Mouse (Mus musculus) hindbrain, postnatal 0 days (tissue): ENCODE data around the gene Fer1l5. TPM values are rescaled to one million over a fixed set of nuclear protein-coding genes. Genes with fewer than 3 reads are reported as not detected.

Source experiments
- ATAC-seq: fragments of 200-750 bp; cut with Nextera tagmentation; 2 replicates; pipeline ENCODE4 v1.8.0; 2017; ENCODE audit warnings: mild to moderate bottlenecking, moderate TSS enrichment, moderate library complexity
- DNase-seq: peaks from one replicate; pipeline ENCODE4 v3.0.0-alpha.2; 2015; ENCODE audit warnings: low spot score
- H3K27ac ChIP-seq: fragments of 300-500 bp; sonication (generic); 2 replicates; pipeline ENCODE4 v1.5.1; 2014; ENCODE audit warnings: mild to moderate bottlenecking
- H3K27me3 ChIP-seq: fragments of 300-500 bp; sonication (generic); 2 replicates; pipeline ENCODE4 v1.6.1; 2014; ENCODE audit warnings: low read length, mixed read lengths; ENCODE audit not compliant: insufficient read depth
- H3K36me3 ChIP-seq: fragments of 300-500 bp; sonication (generic); 2 replicates; pipeline ENCODE4 v1.6.1; 2014; ENCODE audit warnings: low read length, mixed read lengths; ENCODE audit not compliant: insufficient read depth
- H3K4me1 ChIP-seq: fragments of 300-500 bp; sonication (generic); 2 replicates; pipeline ENCODE4 v1.6.1; 2014; ENCODE audit warnings: antibody characterized with exemption, low read length, mixed read lengths; ENCODE audit not compliant: insufficient read depth
- H3K4me2 ChIP-seq: fragments of 300-500 bp; sonication (generic); 2 replicates; pipeline ENCODE4 v1.6.1; 2014; ENCODE audit warnings: low read depth, mild to moderate bottlenecking, low read length, moderate library complexity, mixed read lengths
- H3K4me3 ChIP-seq: fragments of 300-500 bp; sonication (generic); 2 replicates; pipeline ENCODE4 v1.5.1; 2014; ENCODE audit warnings: low read length
- H3K9ac ChIP-seq: fragments of 300-500 bp; sonication (generic); replicated peaks from 2 replicates; pipeline ENCODE4 v1.6.1; 2014; ENCODE audit warnings: mild to moderate bottlenecking, low read length, moderate library complexity, mixed read lengths
- H3K9me3 ChIP-seq: fragments of 300-500 bp; sonication (generic); 2 replicates; pipeline ENCODE4 v1.6.1; 2016; ENCODE audit warnings: low read length, mixed read lengths
- CTCF ChIP-seq: IDR thresholded peaks from 2 replicates; pipeline ENCODE4 v1.5.1; 2016; ENCODE audit warnings: antibody characterized with exemption, control low read depth, low read depth
- WGBS: fragments of 180-500 bp; shearing (Covaris S2); extraction: QIAGEN DNeasy Blood & Tissue Kit; methylation state at CpG from one replicate; pipeline ENCODE4 v1.1.7; 2014; 5-methylcytosine and 5-hydroxymethylcytosine counted together
- polyA plus RNA-seq: library from polyadenylated mRNA; unstranded; fragments of >200 nt; fragmentation: Nextera tagmentation; extraction: Ambion mirVana; gene quantifications from 2 replicates; pipeline ENCODE4 v1.2.1, GENCODE M21; 2015
- total RNA-seq: library from RNA; depleted of rRNA; stranded (reverse); fragments of >200 nt; gene quantifications from 2 replicates; pipeline ENCODE4 v1.2.3, GENCODE M21; 2014

Gene Fer1l5
- total and polyA plus RNA-seq, 2 experiments from 2014 or later, result 1.2 TPM; not detected in 1

GRCm38 (mm10) chr1:36332955-36333887 lies 38.9 kb upstream of the Fer1l5 start:
- TF ChIP-seq CTCF, result no peak
- no peak for DNase-seq
- Histone ChIP-seq H3K4me1 (no peaks in the 10 kb centered on the region), H3K4me2 (no peak overlapping the region), H3K9ac (no peak overlapping the region), H3K36me3 (peaks cover 29% of the 10 kb centered on the region), H3K9me3 (no peaks in the 10 kb centered on the region), H3K27ac (no peak overlapping the region), H3K4me3 (no peak overlapping the region), H3K27me3 (no peaks in the 10 kb centered on the region)
- WGBS, result 83% methylated on average over 14 of the region's 14 CpGs
- 0 out of 2 replicates have a peak, but pooled peaks have one; percentile 5 for ATAC-seq

- 93% methylated on average over 6 of the region's 6 CpGs for WGBS
- H3K27me3 ChIP-seq, result no peaks in the 10 kb centered on the region
- H3K4me1 ChIP-seq, result no peaks in the 10 kb centered on the region
- H3K4me3 ChIP-seq, result no peak overlapping the region
- H3K9ac ChIP-seq, result no peak overlapping the region
- peaks cover 73% of the 10 kb centered on the region for H3K36me3 ChIP-seq
- H3K4me2 ChIP-seq, result no peak overlapping the region
- TF ChIP-seq CTCF, result no peak
- no peak overlapping the region for H3K27ac ChIP-seq
- H3K9me3 ChIP-seq, result no peaks in the 10 kb centered on the region
- no peak for DNase-seq
- ATAC-seq, result no peak
Observed at GRCm38 (mm10) chr1:36342547-36342946, 29.5 kb upstream of the Fer1l5 start.

GRCm38 (mm10) chr1:36352351-36352750 lies 19.7 kb upstream of the Fer1l5 start:
- no peak overlapping the region for H3K4me2 ChIP-seq
- WGBS, result 90% methylated on average over 4 of the region's 4 CpGs
- H3K27me3 ChIP-seq, result no peaks in the 10 kb centered on the region
- ATAC-seq (no peak), DNase-seq (no peak)
- H3K4me3 ChIP-seq, result no peak overlapping the region
- H3K36me3 ChIP-seq, result peaks cover 80% of the 10 kb centered on the region
- no peak overlapping the region for H3K9ac ChIP-seq
- H3K9me3 ChIP-seq, result no peaks in the 10 kb centered on the region
- no peak overlapping the region for H3K27ac ChIP-seq
- no peak for TF ChIP-seq CTCF
- H3K4me1 ChIP-seq, result no peaks in the 10 kb centered on the region

- Histone ChIP-seq H3K4me2 (no peak overlapping the region), H3K9ac (no peak overlapping the region), H3K27me3 (no peaks in the 10 kb centered on the region), H3K4me1 (no peaks in the 10 kb centered on the region), H3K4me3 (no peak overlapping the region), H3K9me3 (no peaks in the 10 kb centered on the region), H3K36me3 (peaks cover 51% of the 10 kb centered on the region; the same call in 1 of the 2 replicates), H3K27ac (no peak overlapping the region)
- no peak for ATAC-seq
- no peak for TF ChIP-seq CTCF
- 97% methylated on average over 5 of the region's 5 CpGs for WGBS
- no peak for DNase-seq
Observed at GRCm38 (mm10) chr1:36356955-36357695, 15.0 kb upstream of the Fer1l5 start.

- no peak for TF ChIP-seq CTCF
- WGBS, result 37% methylated on average over 12 of the region's 12 CpGs
- Histone ChIP-seq H3K27me3 (no peaks in the 10 kb centered on the region), H3K9me3 (no peaks in the 10 kb centered on the region), H3K4me1 (peaks cover 6% of the 10 kb centered on the region; the same call in 1 of the 2 replicates), H3K4me2 (peak overlapping the region; percentile 85), H3K9ac (peak overlapping the region; percentile 95; the same call in 1 of the 2 replicates), H3K36me3 (peaks cover 5% of the 10 kb centered on the region; the same call in 1 of the 2 replicates), H3K4me3 (peak overlapping the region; percentile 95), H3K27ac (no peak overlapping the region)
- 0 out of 2 replicates have a peak, but pooled peaks have one; percentile 25 for ATAC-seq
- DNase-seq, result no peak
Observed at GRCm38 (mm10) chr1:36367698-36368097, 4.4 kb upstream of the Fer1l5 start.

GRCm38 (mm10) chr1:36368112-36368968 lies 3.8 kb upstream of the Fer1l5 start:
- peak overlapping the region; percentile 95 for H3K4me3 ChIP-seq
- H3K4me1 ChIP-seq, result peaks cover 6% of the 10 kb centered on the region; the same call in 1 of the 2 replicates
- DNase-seq, result peak; percentile 9
- no peaks in the 10 kb centered on the region for H3K27me3 ChIP-seq
- 4% methylated on average over 47 of the region's 55 CpGs for WGBS
- no peaks in the 10 kb centered on the region for H3K9me3 ChIP-seq
- H3K4me2 ChIP-seq, result peak overlapping the region; percentile 85
- H3K27ac ChIP-seq, result peak overlapping the region; percentile 76
- peak; percentile 88 for ATAC-seq
- peak overlapping the region; percentile 95 for H3K9ac ChIP-seq
- no peak for TF ChIP-seq CTCF
- H3K36me3 ChIP-seq, result peaks cover 5% of the 10 kb centered on the region; the same call in 1 of the 2 replicates
